Mouse (Mus musculus): ENCODE measurements at regions not wholly inside any gene's neighbourhood (a gene's known extent, or its start where the extent isn't known, plus 50 kb on each side); places are given as distances from the start of the nearest gene placed in this dataset.
"Not testable (repeated sequence)": the region's sequence is repeated elsewhere in the genome, so short reads cannot be mapped to it uniquely, and the experiment has no call there.

DNA sequence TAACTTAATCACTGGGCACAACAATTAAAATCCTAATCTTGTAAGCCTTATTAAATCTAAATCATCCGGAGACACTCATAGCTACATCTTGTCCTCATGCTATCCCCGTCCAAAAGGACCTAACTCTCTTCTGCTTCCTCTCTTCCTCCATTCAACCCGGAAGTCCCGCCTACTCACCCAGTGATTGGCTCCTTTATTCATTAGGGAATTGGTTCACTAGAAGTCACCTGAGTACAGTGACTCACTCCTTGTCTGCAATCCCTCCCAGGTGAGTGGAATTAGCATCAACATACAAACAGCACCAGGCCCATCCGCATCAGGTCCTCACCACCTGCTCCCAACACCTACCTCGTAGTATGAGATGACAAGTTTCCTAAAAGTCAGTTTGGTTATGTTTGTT lies 114.5 kb downstream of the Enc1 start:
- not testable (repeated sequence) for DNase-seq (ENCODE audit: low spot score)

DNA sequence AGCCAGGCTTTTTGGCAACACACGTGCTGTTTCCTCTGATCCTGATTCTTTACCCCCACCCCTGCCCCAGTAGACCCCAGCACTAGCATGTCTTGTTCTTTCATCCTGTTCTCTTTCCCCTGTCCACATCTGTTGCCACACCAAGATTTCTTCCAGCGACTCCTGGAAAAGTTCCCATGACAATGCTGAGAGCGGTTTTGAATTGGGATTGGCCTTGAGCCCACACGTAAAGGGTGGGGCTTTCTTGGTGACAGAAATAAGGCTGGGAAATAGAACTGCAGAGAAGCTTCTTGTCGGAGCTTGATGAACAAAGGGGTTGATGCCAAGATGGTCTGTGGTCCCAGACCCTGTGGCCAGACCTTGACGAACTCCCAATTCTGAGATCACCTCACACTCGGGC lies 106.8 kb downstream of the Enc1 start:
- DNase-seq (ENCODE audit: low spot score) = no peak

DNA sequence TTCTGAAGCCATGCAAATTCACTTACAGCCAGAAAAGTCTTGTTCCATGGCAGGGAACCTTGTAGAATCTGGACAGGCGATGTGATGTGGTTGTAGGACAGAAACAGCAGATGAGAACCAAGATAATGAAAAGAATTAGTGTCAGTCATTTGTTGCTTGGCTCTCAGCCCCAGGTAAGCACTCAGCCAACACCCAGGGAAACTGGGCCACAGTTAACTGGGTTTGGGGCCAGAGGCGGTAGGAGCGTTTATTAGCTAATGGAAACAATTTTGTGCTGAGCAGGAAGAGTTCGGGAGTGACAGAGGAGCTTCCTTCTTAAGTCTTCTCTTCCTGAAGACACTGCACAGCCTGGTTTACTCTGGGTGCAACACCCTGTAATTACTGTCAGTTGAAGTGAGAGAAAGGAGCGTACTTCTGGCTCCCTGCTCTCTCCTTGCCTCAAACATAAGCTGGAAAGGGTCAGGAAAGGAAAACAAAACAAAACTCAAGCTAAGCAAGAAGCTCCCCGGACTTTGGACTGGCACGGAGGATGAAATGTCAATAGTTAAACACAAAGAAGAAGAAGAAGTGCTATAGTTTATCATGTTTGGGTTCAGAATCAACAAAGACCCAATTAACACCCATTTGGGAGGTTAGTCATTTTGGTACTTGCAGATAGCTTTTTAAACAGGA lies 100.4 kb downstream of the Enc1 start:
- DNase-seq (ENCODE audit: low spot score) = no peak

DNA sequence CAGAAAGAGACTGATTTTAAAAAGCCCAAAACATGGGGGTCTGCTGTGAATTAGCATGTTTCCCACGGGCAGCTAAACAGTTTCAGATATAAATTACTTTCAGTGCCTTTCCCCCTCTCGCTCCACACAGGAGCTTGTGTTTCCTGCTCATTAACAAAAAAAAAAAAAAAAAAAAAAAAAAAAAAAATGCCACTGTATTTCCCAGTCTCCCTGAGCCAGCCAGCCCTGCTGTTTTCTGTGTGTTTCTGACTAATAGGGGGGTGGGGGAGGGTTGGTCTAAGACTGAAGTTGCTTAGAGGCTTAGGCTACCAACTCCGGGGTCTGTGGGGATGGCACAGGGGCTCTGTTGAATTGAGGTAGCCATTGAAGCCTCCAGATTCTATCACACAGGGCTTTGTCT lies 97.0 kb downstream of the Enc1 start:
- no peak for DNase-seq (ENCODE audit: low spot score)

DNA sequence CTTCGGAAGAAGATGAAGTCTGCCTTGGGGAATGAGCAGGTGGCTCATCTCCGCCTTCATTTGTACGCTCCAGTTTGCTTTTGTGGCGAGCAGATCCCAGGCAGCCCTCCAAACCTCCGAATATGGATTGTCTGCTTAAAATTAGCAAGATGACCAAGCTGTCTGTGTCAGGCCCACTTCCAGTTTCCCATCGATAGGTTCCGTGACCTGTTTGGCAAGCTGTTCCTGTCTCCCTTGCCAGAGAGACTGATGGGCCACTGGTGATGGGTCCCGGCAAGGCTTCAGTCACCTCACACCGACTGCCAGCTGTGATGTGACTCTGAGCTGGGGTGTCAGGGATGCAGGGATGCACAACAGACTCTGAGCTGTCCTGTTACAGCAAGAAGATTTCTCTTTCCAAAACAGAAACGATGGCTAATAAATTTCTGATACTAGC lies 96.4 kb downstream of the Enc1 start:
- peak; percentile 65 for DNase-seq (ENCODE audit: low spot score)

DNA sequence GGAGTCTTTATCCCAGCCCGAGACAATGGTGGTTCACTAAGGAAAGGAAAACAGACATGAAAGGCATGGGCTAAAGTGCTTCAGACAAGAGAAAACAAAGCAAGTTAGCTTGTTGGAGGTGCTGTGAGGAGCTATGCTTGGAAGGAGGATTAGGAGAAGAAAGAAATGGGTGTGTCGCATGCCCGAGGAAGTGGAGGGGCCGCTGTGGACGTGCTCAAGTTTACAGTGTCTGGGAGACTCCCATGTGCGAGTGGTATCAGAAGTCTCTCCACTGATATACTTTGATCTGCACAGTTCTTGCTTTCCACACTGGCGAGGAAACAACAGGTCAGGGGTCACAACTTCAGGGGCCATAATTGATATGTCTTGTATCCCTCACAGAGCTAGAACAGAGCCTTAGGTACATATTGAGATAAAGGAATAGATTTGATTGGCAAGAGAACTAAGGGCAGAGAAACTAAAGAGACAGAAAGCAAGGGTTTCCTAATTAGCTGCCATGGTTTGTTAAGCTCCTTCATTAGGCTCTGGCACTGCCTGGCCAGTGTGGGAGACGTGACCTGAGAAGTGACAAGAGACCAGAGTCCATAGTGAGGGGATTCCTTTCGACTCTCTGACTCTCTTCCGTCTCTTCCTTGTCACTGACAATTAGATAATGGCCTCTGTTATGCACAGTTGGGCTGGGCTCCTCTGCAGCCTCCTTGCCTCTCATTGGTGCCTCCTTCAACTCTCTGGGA lies 93.1 kb downstream of the Enc1 start:
- no peak for DNase-seq (ENCODE audit: low spot score)

DNA sequence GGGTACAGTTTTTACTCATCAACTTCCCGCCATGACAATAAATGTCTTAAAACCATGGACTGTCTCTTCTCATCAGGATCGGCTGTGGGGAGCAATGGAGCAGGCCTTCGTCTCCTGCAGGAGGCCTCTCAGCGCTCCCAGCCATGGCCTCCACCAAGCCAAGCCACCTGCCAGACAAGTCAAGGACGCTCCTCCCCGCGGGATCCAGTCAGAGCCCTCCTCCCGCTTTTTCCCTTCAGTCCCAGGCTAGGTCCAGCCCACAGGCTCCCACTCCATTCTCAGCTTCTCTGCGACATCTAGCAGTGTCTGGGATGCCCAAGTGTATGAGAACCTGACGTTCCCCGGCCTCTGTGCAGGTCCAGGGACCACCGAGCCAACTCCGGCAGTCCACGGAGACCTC lies 90.2 kb downstream of the Enc1 start:
- no peak for DNase-seq (ENCODE audit: low spot score)

DNA sequence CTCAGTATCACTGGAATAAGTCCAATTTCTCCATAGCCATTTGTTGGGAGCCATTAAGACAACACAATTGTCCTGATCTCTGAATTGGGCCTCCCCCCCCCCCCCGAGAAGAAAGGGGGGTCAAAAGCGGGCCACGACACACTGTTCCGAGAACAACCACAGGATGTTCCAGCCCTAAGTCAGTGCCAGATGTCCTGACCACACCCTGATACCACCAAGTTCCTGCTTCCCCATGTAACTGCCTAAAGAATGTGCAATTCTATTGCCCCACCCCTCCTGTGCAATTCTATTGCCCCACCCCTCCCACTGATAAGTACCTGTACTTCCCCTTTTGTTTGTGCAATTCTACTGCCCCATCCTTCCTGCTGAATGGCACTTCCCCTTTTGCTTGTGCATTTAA lies 80.4 kb downstream of the Enc1 start:
- not testable (repeated sequence) for DNase-seq (ENCODE audit: low spot score)

DNA sequence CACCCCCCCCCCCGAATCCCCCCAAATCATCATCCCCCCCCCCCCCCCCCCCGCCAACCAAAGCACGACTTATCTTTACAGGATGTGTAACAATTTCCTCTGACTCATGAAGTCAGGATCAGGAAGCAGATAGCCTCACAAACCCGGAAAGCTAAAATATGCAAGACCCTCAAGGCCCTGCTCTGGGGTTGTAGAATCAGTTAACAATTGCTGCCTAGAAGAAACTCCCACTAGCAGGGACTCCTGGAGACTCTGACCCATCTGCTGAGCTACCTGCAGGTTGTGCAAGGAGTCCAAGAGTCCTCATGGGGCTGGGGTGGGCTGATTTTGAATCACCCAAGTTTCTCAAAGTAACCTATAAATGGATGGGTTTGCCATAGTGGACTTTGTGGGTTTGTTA lies 79.9 kb downstream of the Enc1 start:
- no peak for DNase-seq (ENCODE audit: low spot score)

DNA sequence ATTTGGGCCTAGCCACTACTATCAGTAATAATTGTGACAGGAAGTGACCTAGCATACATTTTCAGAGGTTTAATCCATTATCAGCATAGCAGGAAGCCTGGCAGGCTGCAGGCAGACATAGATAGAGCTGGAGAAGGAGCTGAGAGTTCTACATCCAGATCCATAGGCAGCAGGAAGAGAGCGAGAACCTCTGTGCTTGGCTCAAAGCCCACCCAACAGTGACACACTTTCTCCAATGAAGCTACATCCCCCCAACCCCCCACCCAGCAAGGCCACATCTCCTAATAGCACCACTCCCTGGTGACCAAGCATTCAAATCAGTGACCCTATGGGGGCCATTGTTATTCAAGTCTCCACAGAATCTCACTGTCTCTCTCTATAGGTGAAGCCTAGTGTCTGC lies 79.4 kb downstream of the Enc1 start:
- no peak for DNase-seq (ENCODE audit: low spot score)

DNA sequence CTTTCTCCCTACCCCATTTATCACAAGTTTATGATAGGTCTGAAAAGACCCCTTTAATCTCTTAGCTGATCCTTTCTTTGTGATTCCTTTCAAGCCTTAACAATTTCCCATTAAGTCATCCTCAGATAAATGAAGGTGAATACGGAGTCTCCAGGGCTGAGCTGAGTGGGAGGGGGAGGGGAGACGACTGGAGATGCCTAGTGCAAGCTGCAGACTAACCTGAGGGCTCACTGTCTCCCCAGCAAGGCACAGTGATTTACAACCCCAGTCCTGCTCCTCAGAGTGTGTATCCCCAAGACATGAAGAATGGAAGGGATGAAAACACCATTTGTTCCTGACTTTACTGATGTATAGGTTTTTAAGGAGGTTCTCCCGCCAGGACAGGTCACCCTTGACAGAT lies 76.7 kb downstream of the Enc1 start:
- no peak for DNase-seq (ENCODE audit: low spot score)

DNA sequence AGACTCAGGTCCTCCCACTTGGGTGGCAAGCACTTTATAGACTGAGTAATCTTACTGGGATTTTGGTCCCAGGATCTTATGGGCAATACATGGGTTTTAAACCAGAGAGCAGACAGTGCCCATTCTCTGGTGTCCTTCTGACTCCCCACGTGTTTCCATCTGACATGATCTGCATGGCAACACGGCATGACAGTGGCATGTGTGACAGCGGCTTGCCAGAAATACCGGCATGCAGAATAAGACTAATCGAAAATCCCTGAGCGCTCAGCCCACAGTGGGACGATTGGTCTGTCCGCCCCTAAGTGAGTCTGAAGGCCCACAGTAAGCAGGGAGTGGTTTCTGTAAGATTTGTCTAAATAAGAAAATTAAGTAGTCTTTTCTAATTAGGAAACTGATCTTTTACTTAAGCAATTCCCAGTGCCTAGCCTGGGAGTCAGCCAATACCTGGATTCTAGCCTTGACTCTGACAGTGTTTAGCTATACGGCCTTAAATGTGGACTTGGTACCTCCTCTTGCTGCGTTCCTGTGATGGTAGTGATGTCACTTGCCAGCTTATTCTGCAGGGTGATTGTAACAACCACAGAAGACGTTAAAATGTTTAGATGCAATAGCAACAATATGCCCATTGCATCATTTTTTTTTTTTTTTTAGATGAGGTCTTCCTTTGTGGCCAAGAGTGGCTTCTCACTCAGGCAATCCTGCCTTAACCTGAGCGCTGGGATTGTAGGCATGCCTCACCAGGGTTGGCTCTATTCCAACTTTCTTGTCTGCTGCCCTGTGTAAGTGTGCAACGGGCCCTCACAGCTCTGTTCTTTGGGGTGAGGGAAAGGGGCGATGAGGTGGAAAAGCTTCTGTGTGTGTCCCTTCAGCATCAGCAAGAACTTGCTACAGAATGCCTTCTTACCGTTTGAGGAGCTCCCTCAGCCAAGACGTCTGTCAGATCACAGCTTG lies 71.8 kb downstream of the Enc1 start:
- DNase-seq (ENCODE audit: low spot score) = no peak

DNA sequence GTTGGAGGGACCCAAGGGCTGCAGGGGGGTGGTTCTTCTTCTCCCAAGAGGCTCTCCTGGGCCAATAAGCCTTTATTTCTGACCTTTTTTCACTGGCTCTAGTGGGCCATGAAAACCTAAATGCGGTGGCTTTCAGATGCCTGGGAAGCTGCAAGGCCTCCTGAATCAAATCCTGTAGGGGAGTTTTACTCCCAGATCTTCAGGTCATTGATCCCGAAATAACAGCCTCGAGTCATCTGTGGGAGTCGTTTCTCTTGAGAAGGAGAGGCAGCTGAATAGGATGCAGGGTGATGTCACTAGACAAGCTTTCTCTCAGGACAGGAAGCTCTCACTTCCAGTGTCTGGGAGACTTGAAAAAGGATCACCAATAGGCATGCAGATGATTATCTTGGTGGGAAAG lies 70.4 kb downstream of the Enc1 start:
- no peak for DNase-seq (ENCODE audit: low spot score)

DNA sequence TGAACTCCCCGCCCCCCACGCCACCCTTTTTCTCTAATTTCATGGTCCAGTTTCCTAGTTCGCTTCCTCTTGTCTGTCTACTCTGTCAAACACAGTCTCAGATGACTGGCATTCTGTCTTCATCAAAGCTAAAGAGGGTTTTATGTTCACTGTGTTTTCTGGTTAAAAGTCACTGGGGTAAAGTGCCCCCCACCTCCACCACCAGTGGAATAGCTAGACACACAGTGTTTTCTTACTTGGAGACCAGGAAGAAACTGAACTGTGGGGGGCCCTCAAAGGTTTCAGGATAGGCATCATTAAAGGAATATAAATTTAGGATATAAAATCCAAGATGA lies 69.9 kb downstream of the Enc1 start:
- DNase-seq (ENCODE audit: low spot score) = no peak

DNA sequence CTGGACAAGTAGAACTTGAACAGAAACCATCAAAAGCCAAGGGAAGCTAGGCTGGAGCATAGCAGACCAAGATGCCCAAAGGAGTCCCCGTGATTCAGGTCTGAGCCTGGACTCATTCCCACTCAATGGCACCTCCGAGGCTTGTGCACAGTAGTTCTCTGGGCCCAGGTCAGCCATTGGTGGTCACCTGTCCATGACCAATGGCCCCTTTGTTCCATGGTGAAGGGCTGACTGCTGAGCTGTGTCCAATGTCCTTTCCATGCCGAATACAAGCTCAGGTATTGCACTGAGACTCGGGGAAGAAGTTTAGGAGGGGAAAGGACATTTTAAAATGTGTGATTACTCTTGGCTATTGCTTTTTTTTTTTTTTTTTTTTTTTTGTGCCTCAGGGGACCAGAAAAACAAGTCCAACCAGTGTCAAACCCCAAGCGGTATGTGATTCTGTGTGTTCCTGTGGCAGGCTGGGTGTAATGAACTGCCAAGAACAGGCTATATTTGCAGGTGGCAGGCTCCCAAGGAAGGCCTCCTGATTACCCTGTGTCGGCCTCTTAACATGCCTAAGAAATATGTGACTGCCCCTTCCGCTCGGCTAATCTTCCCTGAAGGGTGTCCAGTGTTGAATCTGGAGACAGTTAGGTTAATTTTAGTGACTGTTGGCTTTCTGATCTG lies 69.4 kb downstream of the Enc1 start:
- DNase-seq (ENCODE audit: low spot score) = peak; percentile 63

DNA sequence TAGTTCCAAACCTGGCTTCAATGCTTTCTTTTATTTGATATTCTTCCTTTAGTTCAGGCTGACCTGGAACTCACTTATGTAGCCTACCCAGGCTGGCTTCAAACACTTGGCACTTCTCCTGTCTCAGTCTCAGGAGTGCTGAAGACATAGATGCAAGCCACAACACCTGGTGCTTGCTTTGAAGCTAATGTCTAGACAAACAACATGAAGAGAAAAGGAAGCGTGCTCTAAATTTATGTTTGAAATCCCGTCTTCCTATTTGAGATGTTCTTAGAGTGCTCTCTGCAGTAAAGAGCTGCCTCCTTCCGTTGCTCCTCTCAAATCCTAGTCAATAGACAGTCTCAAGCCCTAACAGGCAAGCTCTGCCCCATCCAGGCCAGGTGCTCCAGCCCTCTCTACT lies 68.5 kb downstream of the Enc1 start:
- DNase-seq (ENCODE audit: low spot score) = no peak

DNA sequence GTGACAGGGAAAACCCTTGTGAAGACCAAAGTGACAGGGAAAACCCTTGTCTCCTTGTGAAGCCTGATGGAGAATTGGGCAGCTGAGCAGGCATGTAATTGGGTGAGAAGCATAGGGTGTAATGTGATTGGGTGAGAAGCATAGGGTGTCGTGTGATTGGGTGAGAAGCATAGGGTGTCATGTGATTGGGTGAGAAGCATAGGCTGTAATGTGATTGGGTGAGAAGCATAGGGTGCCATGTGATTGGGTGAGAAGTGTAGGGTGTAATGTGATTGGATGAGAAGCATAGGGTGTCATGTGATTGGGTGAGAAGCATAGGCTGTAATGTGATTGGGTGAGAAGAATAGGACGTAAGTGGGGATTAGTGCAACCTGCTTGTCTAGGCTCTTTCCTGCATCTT lies 67.5 kb downstream of the Enc1 start:
- no peak for DNase-seq (ENCODE audit: low spot score)
